Comparison of ENCODE assay signal across 9 mouse cellular contexts in genomic region chr7:49249996-49250395, GRCm38 (mm10).
A peak's percentile ranks its signal among the peaks of the same experiment; 100 is the strongest.
DNase-seq lines count a peak whose midpoint lies in the region; ATAC-seq and TF ChIP-seq lines count a peak whose summit lies in the region.
"Had no signal": no experiment of that assay in that cellular context is flagged by ENCODE, and none has a peak within 500 bp of the region (broad histone marks: within the 10 kb centered on the region; RNA-seq: fewer than 3 reads in every experiment).

No protein-coding gene starts in this region.

- no peaks in the 10 kb centered on the region for H3K9me3 ChIP-seq in hindbrain, embryonic 11.5 days (ENCODE audit: control insufficient read depth, low read length)
- H3K9me3 ChIP-seq: midbrain, embryonic 12.5 days had no signal

- TF ChIP-seq POLR2A in cerebellum, adult 2 months (IDR thresholded peaks at IDR 0.05; ENCODE audit: borderline replicate concordance, insufficient read depth, low read length) = no peak

- H3K9ac ChIP-seq in hindbrain, embryonic 11.5 days (ENCODE audit: low read depth, low read length) = no peak overlapping the region
- H3K9ac ChIP-seq: midbrain, embryonic 12.5 days had no signal

- H3K4me2 ChIP-seq in hindbrain, embryonic 11.5 days (replicated peaks; ENCODE audit: low read depth, low read length) = no peak overlapping the region
- H3K4me2 ChIP-seq: midbrain, embryonic 12.5 days had no signal

- peaks cover 30% of the 10 kb centered on the region for H3K4me1 ChIP-seq in cerebellum, adult 2 months (ENCODE audit: control insufficient read depth, insufficient read depth, low read length)
- H3K4me1 ChIP-seq in hindbrain, embryonic 11.5 days (replicated peaks; ENCODE audit: control insufficient read depth, insufficient read depth, low read length) = peaks cover 6% of the 10 kb centered on the region

- DNase-seq in R1 (ENCODE audit: low read depth, low spot score) = peak; percentile 86
- DNase-seq in cerebellum, adult 2 months = peak; percentile 87 to 93
- peak; percentile 92 for DNase-seq in hindbrain, embryonic 11.5 days (ENCODE audit: low spot score)
- peak; percentile 85 to 93 for DNase-seq in layer of hippocampus, postnatal 25 days (ENCODE audit: extremely low spot score in 1 of 2, low spot score in 1 of 2)
- DNase-seq in right cerebral cortex, postnatal 4 days = peak; percentile 90
- no peak for DNase-seq in MN1 (ENCODE audit: low spot score)

- peak overlapping the region; percentile 13; the same call in 1 of the 2 replicates for H3K27ac ChIP-seq in cerebellum, adult 2 months (ENCODE audit: insufficient read depth, low read length)
- H3K27ac ChIP-seq in hindbrain, embryonic 11.5 days (ENCODE audit: low read depth, low read length) = no peak overlapping the region
- H3K27ac ChIP-seq: midbrain, embryonic 12.5 days had no signal

- WGBS in cerebellum, adult 2 months = 3% methylated on average over 9 of the region's 9 CpGs
- 10% methylated on average over 9 of the region's 9 CpGs for WGBS in hindbrain, embryonic 11.5 days

- no peaks in the 10 kb centered on the region for H3K27me3 ChIP-seq in cerebellum, adult 2 months (ENCODE audit: control insufficient read depth, insufficient read depth, low read length)
- H3K27me3 ChIP-seq in hindbrain, embryonic 11.5 days (ENCODE audit: control insufficient read depth, insufficient read depth, low read length) = peaks cover 25% of the 10 kb centered on the region

- peak; percentile 94 for TF ChIP-seq CTCF in cerebellum, adult 2 months (IDR thresholded peaks at IDR 0.05; ENCODE audit: borderline replicate concordance, insufficient read depth, low read depth, low read length)

- H3K4me3 ChIP-seq in cerebellum, adult 2 months (replicated peaks; ENCODE audit: insufficient read depth, low read depth, low read length) = peak overlapping the region; percentile 28
- H3K4me3 ChIP-seq in hindbrain, embryonic 11.5 days (ENCODE audit: low read depth, low read length) = no peak overlapping the region
- H3K4me3 ChIP-seq: midbrain, embryonic 12.5 days had no signal

- no peaks in the 10 kb centered on the region for H3K36me3 ChIP-seq in hindbrain, embryonic 11.5 days (ENCODE audit: control insufficient read depth, insufficient read depth, low read length)
- H3K36me3 ChIP-seq: midbrain, embryonic 12.5 days had no signal

- peak; percentile 20; the same call in 1 of the 2 replicates for ATAC-seq in frontal cortex, adult (ENCODE audit: low TSS enrichment)
- ATAC-seq in hindbrain, embryonic 11.5 days (ENCODE audit: low FRiP score) = no peak
- ATAC-seq in megakaryocyte progenitor cell, adult 5-6 weeks (replicated peaks; ENCODE audit: poor library complexity) = peak; percentile 68
